Mouse (Mus musculus) heart, embryonic 14.5 days (tissue): ENCODE measurements around the gene Cd79b. TPM values are rescaled to one million over a fixed set of nuclear protein-coding genes. Genes with fewer than 3 reads are reported as not detected.

Source experiments
- ATAC-seq: fragments of 200-750 bp; cut with Nextera tagmentation; 2 replicates; pipeline ENCODE4 v1.8.0; 2017; ENCODE audit warnings: low read depth, moderate TSS enrichment; ENCODE audit not compliant: insufficient number of reproducible peaks, insufficient read depth, low FRiP score
- H3K27ac ChIP-seq, 2 experiments: fragments of 200-500 bp in 1 of 2; fragments of 300-500 bp in 1 of 2; sonication (generic) in 1 of 2; replicated peaks in 1 of 2; 2 replicates each; pipeline ENCODE4 v1.5.1; 2012 to 2014; ENCODE audit warnings: low read depth in 2 of 2, low read length in 2 of 2, control low read depth in 1 of 2, mild to moderate bottlenecking in 1 of 2, mixed read lengths in 1 of 2; ENCODE audit not compliant: control insufficient read depth in 1 of 2, insufficient read depth in 1 of 2
- H3K27me3 ChIP-seq: fragments of 300-500 bp; sonication (generic); 2 replicates; pipeline ENCODE4 v1.6.1; 2014; ENCODE audit warnings: mild to moderate bottlenecking, low read length, control low read depth; ENCODE audit not compliant: control insufficient read depth, insufficient read depth
- H3K36me3 ChIP-seq: fragments of 300-500 bp; sonication (generic); 2 replicates; pipeline ENCODE4 v1.6.1; 2014; ENCODE audit warnings: mild to moderate bottlenecking, control low read depth, low read length, mixed read lengths; ENCODE audit not compliant: control insufficient read depth, insufficient read depth
- H3K4me1 ChIP-seq, 2 experiments: fragments of 200-500 bp in 1 of 2; fragments of 300-500 bp in 1 of 2; sonication (generic) in 1 of 2; 2 replicates each; pipeline ENCODE4 v1.6.1; 2012 to 2014; ENCODE audit warnings: low read length in 2 of 2, control low read depth in 1 of 2, mixed read lengths in 1 of 2; ENCODE audit not compliant: control insufficient read depth in 2 of 2, insufficient read depth in 2 of 2
- H3K4me2 ChIP-seq: fragments of 300-500 bp; sonication (generic); 2 replicates; pipeline ENCODE4 v1.6.1; 2014; ENCODE audit warnings: mild to moderate bottlenecking, low read length
- H3K4me3 ChIP-seq, 2 experiments: fragments of 200-500 bp in 1 of 2; fragments of 300-500 bp in 1 of 2; sonication (generic) in 1 of 2; 2 replicates each; pipeline ENCODE4 v1.5.1; 2012 to 2014; ENCODE audit warnings: low read length in 2 of 2, mild to moderate bottlenecking in 2 of 2, control low read depth in 1 of 2, low read depth in 1 of 2, moderate library complexity in 1 of 2; ENCODE audit not compliant: control insufficient read depth in 1 of 2, insufficient read depth in 1 of 2
- H3K9ac ChIP-seq: fragments of 300-500 bp; sonication (generic); 2 replicates; pipeline ENCODE4 v1.6.1; 2014; ENCODE audit warnings: mild to moderate bottlenecking, low read length
- H3K9me3 ChIP-seq: fragments of 300-500 bp; sonication (generic); 2 replicates; pipeline ENCODE4 v1.6.1; 2016; ENCODE audit warnings: low read length, control low read depth; ENCODE audit not compliant: control insufficient read depth
- WGBS: fragments of 180-500 bp; shearing (Covaris S2); extraction: QIAGEN DNeasy Blood & Tissue Kit; methylation state at CpG from one replicate; pipeline ENCODE4 v1.1.7; 2014; 5-methylcytosine and 5-hydroxymethylcytosine counted together
- polyA plus RNA-seq: library from polyadenylated mRNA; unstranded; fragments of >200 nt; fragmentation: Nextera tagmentation; extraction: Ambion mirVana; gene quantifications from 2 replicates; pipeline ENCODE4 v1.2.1, GENCODE M21; 2014

The Cd79b gene
- polyA plus RNA-seq, 1 experiment from 2014 or later: 0.95 TPM

DNA sequence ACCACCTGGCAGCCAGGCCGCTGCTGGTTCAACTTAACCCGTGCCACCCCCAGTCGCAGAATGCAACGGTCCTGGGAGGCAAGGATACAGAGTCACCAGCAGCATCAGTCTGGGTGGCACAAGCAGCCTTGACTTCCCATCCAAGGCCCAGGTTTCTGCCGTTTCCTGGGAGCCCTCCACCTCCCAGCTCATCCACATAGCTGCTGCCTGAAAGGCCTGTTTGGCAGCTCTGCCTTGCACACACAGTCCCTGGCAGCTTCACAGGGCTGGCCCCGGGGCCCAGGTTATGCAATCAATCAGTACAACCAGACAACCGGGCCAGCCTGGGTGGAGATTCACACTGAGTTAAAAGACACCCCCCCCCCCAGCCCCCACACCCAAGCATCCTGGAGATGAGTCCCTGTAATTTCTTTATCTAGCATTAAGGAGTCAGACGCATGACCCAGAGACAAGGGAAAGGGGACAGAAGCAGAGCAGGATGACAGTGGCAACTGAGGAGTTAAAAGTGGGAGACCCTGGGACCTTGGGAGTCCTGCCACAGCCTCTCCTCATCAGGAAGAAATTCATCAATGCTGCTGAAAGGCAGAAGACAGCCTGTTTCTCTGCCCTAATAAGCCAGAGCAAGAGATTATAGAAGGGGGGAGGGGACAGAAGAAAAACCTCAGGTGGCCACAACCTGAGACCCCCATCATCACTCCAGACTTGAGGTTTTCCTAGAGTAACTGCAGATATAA, 46.1 kb downstream of the Cd79b start:
- Histone ChIP-seq H3K9me3 (no peaks in the 10 kb centered on the region), H3K27ac (no peak overlapping the region), H3K4me2 (no peak overlapping the region), H3K36me3 (peaks cover 46% of the 10 kb centered on the region), H3K9ac (0 out of 2 replicates have a peak overlapping the region, but pooled peaks have one; percentile 8), H3K4me3 (no peak overlapping the region), H3K27me3 (no peaks in the 10 kb centered on the region), H3K4me1 (peaks cover 5 to 22% of the 10 kb centered on the region in 2 experiments)
- WGBS: 56% methylated on average over 8 of the region's 8 CpGs
- ATAC-seq: no peak

DNA sequence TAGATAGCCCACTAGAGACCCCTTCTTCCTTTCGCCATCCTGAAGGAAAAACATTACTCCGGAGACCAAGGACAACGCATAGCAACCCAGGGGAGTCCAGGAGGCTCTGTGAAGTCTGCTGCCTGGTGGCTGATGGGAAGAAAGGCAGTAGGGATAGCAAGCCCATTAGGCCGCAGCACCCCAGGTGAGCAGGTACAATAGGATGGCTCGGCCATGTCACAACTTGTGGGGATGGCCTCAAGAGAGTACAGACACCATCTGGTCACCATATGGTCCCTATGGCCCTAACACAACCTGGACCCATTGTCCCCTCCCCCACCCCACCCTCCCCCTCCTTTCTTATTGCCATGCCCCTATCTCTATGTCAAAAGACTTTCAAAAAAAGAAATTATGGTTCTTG, 46.7 kb downstream of the Cd79b start:
- Histone ChIP-seq H3K4me3 (no peak overlapping the region), H3K9ac (no peak overlapping the region), H3K9me3 (no peaks in the 10 kb centered on the region), H3K36me3 (peaks cover 52% of the 10 kb centered on the region), H3K4me1 (peaks cover 5 to 19% of the 10 kb centered on the region in 2 experiments), H3K27me3 (no peaks in the 10 kb centered on the region), H3K27ac (no peak overlapping the region), H3K4me2 (no peak overlapping the region)
- ATAC-seq: no peak
- WGBS: 65% methylated on average over 5 of the region's 5 CpGs

- 71% methylated on average over 15 of the region's 15 CpGs for WGBS
- Histone ChIP-seq H3K9ac (no peak overlapping the region), H3K27me3 (no peaks in the 10 kb centered on the region), H3K36me3 (peaks cover 57% of the 10 kb centered on the region), H3K4me3 (no peak overlapping the region), H3K9me3 (no peaks in the 10 kb centered on the region), H3K4me1 (peaks cover 5 to 19% of the 10 kb centered on the region in 2 experiments), H3K4me2 (no peak overlapping the region), H3K27ac (no peak overlapping the region)
- ATAC-seq: no peak
Measured at GRCm38 (mm10) chr11:106267311-106267852, 47.2 kb downstream of the Cd79b start.

GRCm38 (mm10) chr11:106266431-106266830, 48.1 kb downstream of the Cd79b start:
- Histone ChIP-seq H3K27ac (no peak overlapping the region), H3K4me1 (peaks cover 2 to 18% of the 10 kb centered on the region in 2 experiments), H3K27me3 (no peaks in the 10 kb centered on the region), H3K9me3 (no peaks in the 10 kb centered on the region), H3K4me3 (no peak overlapping the region), H3K36me3 (peaks cover 67% of the 10 kb centered on the region), H3K9ac (no peak overlapping the region), H3K4me2 (no peak overlapping the region)
- 93% methylated on average over 10 of the region's 10 CpGs for WGBS
- no peak for ATAC-seq

- no peak overlapping the region for H3K4me3 ChIP-seq
- peaks cover 0 to 12% of the 10 kb centered on the region in 2 experiments; a peak in 3 of 4 replicates for H3K4me1 ChIP-seq
- no peak overlapping the region for H3K27ac ChIP-seq
- no peak overlapping the region for H3K4me2 ChIP-seq
- H3K36me3 ChIP-seq: peaks cover 75% of the 10 kb centered on the region
- H3K27me3 ChIP-seq: no peaks in the 10 kb centered on the region
- 89% methylated on average over 4 of the region's 4 CpGs for WGBS
- no peak overlapping the region for H3K9ac ChIP-seq
- no peak for ATAC-seq
- no peaks in the 10 kb centered on the region for H3K9me3 ChIP-seq
Measured at GRCm38 (mm10) chr11:106265570-106265969, 49.0 kb downstream of the Cd79b start.

GRCm38 (mm10) chr11:106264988-106265387, 49.6 kb downstream of the Cd79b start:
- WGBS: 92% methylated on average over 15 of the region's 15 CpGs

DNA sequence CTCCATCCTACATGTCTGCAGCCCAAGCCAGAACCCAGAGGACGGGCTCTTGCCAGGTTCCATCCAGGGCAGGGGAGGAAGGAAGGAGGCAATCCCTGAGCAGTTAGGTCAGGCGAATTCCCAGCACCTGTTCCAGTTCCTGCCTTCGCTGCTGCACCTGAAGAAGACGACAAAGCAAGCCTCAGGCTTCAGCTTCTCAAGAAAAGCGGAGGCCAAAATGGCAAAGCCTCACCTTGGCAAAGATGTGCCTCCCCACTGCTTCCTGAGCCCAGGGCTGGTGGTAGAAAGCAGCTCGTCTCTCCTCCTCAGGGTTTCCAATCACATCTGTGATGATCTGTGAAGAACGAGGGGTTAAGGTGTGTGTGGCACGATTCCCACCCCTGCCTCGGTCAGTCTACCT, 50.6 kb downstream of the Cd79b start:
- H3K4me1 ChIP-seq: peaks cover 0 to 11% of the 10 kb centered on the region in 2 experiments; a peak in 3 of 4 replicates
- no peak overlapping the region for H3K9ac ChIP-seq
- H3K4me3 ChIP-seq: no peak overlapping the region
- WGBS: 86% methylated on average over 9 of the region's 9 CpGs
- H3K36me3 ChIP-seq: peaks cover 80% of the 10 kb centered on the region
- no peaks in the 10 kb centered on the region for H3K27me3 ChIP-seq
- no peak overlapping the region for H3K4me2 ChIP-seq
- no peak overlapping the region for H3K27ac ChIP-seq
- H3K9me3 ChIP-seq: no peaks in the 10 kb centered on the region
- ATAC-seq: no peak

More at GRCm38 (mm10) chr11:106264988-106265387, 49.6 kb downstream of the Cd79b start:
- Histone ChIP-seq H3K27ac (no peak overlapping the region), H3K36me3 (peaks cover 74% of the 10 kb centered on the region), H3K4me2 (no peak overlapping the region), H3K9ac (no peak overlapping the region), H3K27me3 (no peaks in the 10 kb centered on the region), H3K4me3 (no peak overlapping the region), H3K4me1 (peaks cover 0 to 12% of the 10 kb centered on the region in 2 experiments; a peak in 3 of 4 replicates), H3K9me3 (no peaks in the 10 kb centered on the region)
- no peak for ATAC-seq
